ENCODE assay signal across 8 mouse cellular contexts in genomic region chr2:118546104-118546797, GRCm38 (mm10). TPM values are rescaled to one million over a fixed set of nuclear protein-coding genes. Genes with fewer than 3 reads are reported as not detected.
DNase-seq lines count a peak whose midpoint lies in the region; ATAC-seq and TF ChIP-seq lines count a peak whose summit lies in the region.

No protein-coding gene starts in this region.

- no peak for TF ChIP-seq POLR2A in embryonic fibroblast, embryonic 13.5 days (IDR thresholded peaks at IDR 0.05; ENCODE audit: low read depth, low read length)
- no peak for TF ChIP-seq POLR2A in limb, embryonic 14.5 days (IDR thresholded peaks at IDR 0.05; ENCODE audit: borderline replicate concordance, extremely low read depth, insufficient read depth, insufficient read length)

- peaks cover 84% of the 10 kb centered on the region for H3K4me1 ChIP-seq in megakaryocyte, embryonic 14.5 days
- peaks cover 40% of the 10 kb centered on the region for H3K4me1 ChIP-seq in embryonic fibroblast, embryonic 13.5 days (ENCODE audit: control insufficient read depth, insufficient read depth, low read length)
- H3K4me1 ChIP-seq in limb, embryonic 14.5 days (ENCODE audit: control insufficient read depth, insufficient read depth, low read length), result peaks cover 71% of the 10 kb centered on the region
- peaks cover 77% of the 10 kb centered on the region for H3K4me1 ChIP-seq in stomach, embryonic 15.5 days

- peak overlapping the region; percentile 43 for H3K9ac ChIP-seq in limb, embryonic 14.5 days (ENCODE audit: low read depth, low read length, severe bottlenecking)
- H3K9ac ChIP-seq in stomach, embryonic 15.5 days, result peak overlapping the region; percentile 18; the same call in 1 of the 2 replicates

- H3K4me2 ChIP-seq in limb, embryonic 14.5 days (replicated peaks; ENCODE audit: low read depth, low read length, severe bottlenecking), result peak overlapping the region; percentile 92
- peak overlapping the region; percentile 93 for H3K4me2 ChIP-seq in stomach, embryonic 15.5 days

- no peak for DNase-seq in limb, embryonic 14.5 days (ENCODE audit: low spot score)
- DNase-seq in frontal cortex, adult 2 months (ENCODE audit: extremely low spot score in 1 of 2, low spot score in 1 of 2), result no peak
- DNase-seq in right cerebral cortex, postnatal 36 days (ENCODE audit: low spot score in 2 of 2), result no peak
- no peak for DNase-seq in gastrocnemius, postnatal 10 days

- H3K4me3 ChIP-seq in megakaryocyte, embryonic 14.5 days (replicated peaks), result peak overlapping the region; percentile 72
- H3K4me3 ChIP-seq in embryonic fibroblast, embryonic 13.5 days (ENCODE audit: insufficient read depth, low read length), result no peak overlapping the region
- peak overlapping the region; percentile 18 for H3K4me3 ChIP-seq in limb, embryonic 14.5 days (replicated peaks; ENCODE audit: low read length)
- H3K4me3 ChIP-seq in stomach, embryonic 15.5 days (replicated peaks), result no peak overlapping the region

- H3K27ac ChIP-seq in embryonic fibroblast, embryonic 13.5 days (ENCODE audit: insufficient read depth, low read length), result peak overlapping the region; percentile 80
- H3K27ac ChIP-seq in limb, embryonic 14.5 days (replicated peaks; ENCODE audit: low read depth, low read length), result peak overlapping the region; percentile 92
- peak overlapping the region; percentile 96 for H3K27ac ChIP-seq in stomach, embryonic 15.5 days

- WGBS in limb, embryonic 14.5 days, result 30% methylated on average over 5 of the region's 5 CpGs
- WGBS in stomach, embryonic 15.5 days, result 31% methylated on average over 5 of the region's 5 CpGs

- peaks cover 6% of the 10 kb centered on the region for H3K36me3 ChIP-seq in megakaryocyte, embryonic 14.5 days (replicated peaks; ENCODE audit: low read length)
- H3K36me3 ChIP-seq in limb, embryonic 14.5 days (ENCODE audit: control insufficient read depth, insufficient read depth, low read length), result 0 out of 2 replicates have a peak, but pooled peaks cover 2% of the 10 kb centered on the region
- no peaks in the 10 kb centered on the region for H3K36me3 ChIP-seq in stomach, embryonic 15.5 days

- H3K9me3 ChIP-seq in megakaryocyte, embryonic 14.5 days, result peaks cover under 1% of the 10 kb centered on the region; the same call in 1 of the 2 replicates
- H3K9me3 ChIP-seq in limb, embryonic 14.5 days (ENCODE audit: control insufficient read depth, low read length), result no peaks in the 10 kb centered on the region
- H3K9me3 ChIP-seq in stomach, embryonic 15.5 days, result no peaks in the 10 kb centered on the region

- peaks cover 36% of the 10 kb centered on the region for H3K27me3 ChIP-seq in megakaryocyte, embryonic 14.5 days (replicated peaks)
- no peaks in the 10 kb centered on the region for H3K27me3 ChIP-seq in limb, embryonic 14.5 days (ENCODE audit: control insufficient read depth, insufficient read depth, low read length)
- H3K27me3 ChIP-seq in stomach, embryonic 15.5 days (replicated peaks), result no peaks in the 10 kb centered on the region

- no peak for TF ChIP-seq CTCF in embryonic fibroblast, embryonic 13.5 days (IDR thresholded peaks at IDR 0.05; ENCODE audit: borderline replicate concordance, insufficient read depth, low read length)

- ATAC-seq in megakaryocyte, adult 5-6 weeks (ENCODE audit: poor library complexity, severe bottlenecking), result no peak
- no peak for ATAC-seq in limb, embryonic 14.5 days (ENCODE audit: low FRiP score, low read depth)
- ATAC-seq in stomach, embryonic 15.5 days (ENCODE audit: insufficient read depth, low FRiP score, low read depth), result no peak

RNA-seq across cellular contexts. Expression of gene Bmf, which starts 3.2 kb away (rescaled TPM):
- 6.3 and 11.4 TPM in 2 replicates for polyA plus RNA-seq in megakaryocyte, embryonic 14.5 days (2012; ENCODE audit: insufficient read depth, low replicate concordance)
- 8.8 and 12.4 TPM in 2 replicates for total RNA-seq in megakaryocyte, adult 5-6 weeks (2015)
- 9.7 and 11.5 TPM in 2 replicates for total RNA-seq in megakaryocyte, adult 5-6 weeks (2017)
- 2.7 and 10.1 TPM in 2 replicates for polyA plus RNA-seq in embryonic fibroblast, embryonic 13.5 days (2011; ENCODE audit: insufficient read length, low read depth, missing spikeins)
- polyA plus RNA-seq in limb, embryonic 14.5 days (2012; rRNA removed), result 28.4 and 29.2 TPM in 2 replicates
- polyA plus RNA-seq in limb, embryonic 14.5 days (2014; fragmentation: Nextera tagmentation; extraction: Ambion mirVana), result 5.1 and 6.2 TPM in 2 replicates
- polyA plus RNA-seq in stomach, embryonic 15.5 days (2015; fragmentation: Nextera tagmentation; extraction: Ambion mirVana), result 3.6 and 5.2 TPM in 2 replicates
- polyA plus RNA-seq in frontal cortex, adult 2 months (2012; rRNA removed), result 2.4 and 3.8 TPM in 2 replicates
- total RNA-seq in gastrocnemius, postnatal 10 days (2021), result 10 to 100 TPM; 14.5 to 15.7 TPM

RNA-seq across cellular contexts. Expression of gene Bub1b, which starts 51.8 kb away (rescaled TPM):
- polyA plus RNA-seq in megakaryocyte, embryonic 14.5 days (2012; ENCODE audit: insufficient read depth, low replicate concordance), result 1.9 and 5.4 TPM in 2 replicates
- 48.8 and 63.4 TPM in 2 replicates for total RNA-seq in megakaryocyte, adult 5-6 weeks (2015)
- 139 TPM in 2 replicates for total RNA-seq in megakaryocyte, adult 5-6 weeks (2017)
- 44.7 and 75.2 TPM in 2 replicates for polyA plus RNA-seq in embryonic fibroblast, embryonic 13.5 days (2011; ENCODE audit: insufficient read length, low read depth, missing spikeins)
- polyA plus RNA-seq in limb, embryonic 14.5 days (2012; rRNA removed), result 48.5 and 53.5 TPM in 2 replicates
- polyA plus RNA-seq in limb, embryonic 14.5 days (2014; fragmentation: Nextera tagmentation; extraction: Ambion mirVana), result 64.4 and 70.4 TPM in 2 replicates
- polyA plus RNA-seq in stomach, embryonic 15.5 days (2015; fragmentation: Nextera tagmentation; extraction: Ambion mirVana), result 66.9 and 72.0 TPM in 2 replicates
- 2.3 and 4.8 TPM in 2 replicates for polyA plus RNA-seq in frontal cortex, adult 2 months (2012; rRNA removed)
- total RNA-seq in gastrocnemius, postnatal 10 days (2021), result 10 to 100 TPM in 1 of 2 experiments, 1 to 10 TPM in 1; 9.2 to 15.6 TPM

Comparison
In these comparisons a context has a peak if more than half of its experiments do, and no peak if none do; other contexts are left out.
1. H3K4me3 ChIP-seq: peak in megakaryocyte, embryonic 14.5 days (single experiment) and limb, embryonic 14.5 days (single experiment); none in embryonic fibroblast, embryonic 13.5 days (single experiment) and stomach, embryonic 15.5 days (single experiment).
2. Peak in every context shown above with its lines, with median percentiles within 50 percentile points of each other: H3K27ac ChIP-seq.